Mouse (Mus musculus) hindbrain, embryonic 15.5 days (tissue): ENCODE results near the gene Tlk1. TPM values are rescaled to one million over a fixed set of nuclear protein-coding genes. Genes with fewer than 3 reads are reported as not detected.

Experiments used
- ATAC-seq: fragments of 200-750 bp; cut with Nextera tagmentation; 2 replicates; pipeline ENCODE4 v1.8.0; 2017; ENCODE audit warnings: low read depth, moderate number of reproducible peaks, moderate TSS enrichment; ENCODE audit not compliant: low FRiP score
- H3K27ac ChIP-seq: fragments of 300-500 bp; sonication (generic); replicated peaks from 2 replicates; pipeline ENCODE4 v1.5.1; 2015; ENCODE audit warnings: mild to moderate bottlenecking, inconsistent platforms
- H3K27me3 ChIP-seq: fragments of 300-500 bp; sonication (generic); 2 replicates; pipeline ENCODE4 v1.6.1; 2015; ENCODE audit warnings: control low read depth, inconsistent platforms
- H3K36me3 ChIP-seq: fragments of 300-500 bp; sonication (generic); 2 replicates; pipeline ENCODE4 v1.6.1; 2015; ENCODE audit warnings: control low read depth, inconsistent platforms
- H3K4me1 ChIP-seq: fragments of 300-500 bp; sonication (generic); replicated peaks from 2 replicates; pipeline ENCODE4 v1.6.1; 2015; ENCODE audit warnings: control low read depth, inconsistent platforms
- H3K4me2 ChIP-seq: fragments of 300-500 bp; sonication (generic); 2 replicates; pipeline ENCODE4 v1.6.1; 2015; ENCODE audit warnings: moderate library complexity, mild to moderate bottlenecking, inconsistent platforms
- H3K4me3 ChIP-seq: fragments of 300-500 bp; sonication (generic); 2 replicates; pipeline ENCODE4 v1.5.1; 2015; ENCODE audit warnings: mild to moderate bottlenecking, inconsistent platforms
- H3K9ac ChIP-seq: fragments of 300-500 bp; sonication (generic); 2 replicates; pipeline ENCODE4 v1.6.1; 2015; ENCODE audit warnings: inconsistent platforms
- H3K9me3 ChIP-seq: fragments of 300-500 bp; sonication (generic); 2 replicates; pipeline ENCODE4 v1.6.1; 2016; ENCODE audit warnings: control low read depth, inconsistent platforms
- WGBS: fragments of 180-500 bp; shearing (Covaris S2); methylation state at CpG from one replicate; pipeline ENCODE4 v1.1.7; 2015; 5-methylcytosine and 5-hydroxymethylcytosine counted together
- polyA plus RNA-seq: library from polyadenylated mRNA; unstranded; fragments of >200 nt; fragmentation: Nextera tagmentation; extraction: Ambion mirVana; gene quantifications from 2 replicates; pipeline ENCODE4 v1.2.1, GENCODE M21; 2015

Gene Tlk1
- 26.5 and 28.3 TPM in 2 replicates for polyA plus RNA-seq

- Histone ChIP-seq H3K9me3 (no peaks in the 10 kb centered on the region), H3K4me1 (peaks cover 19% of the 10 kb centered on the region), H3K36me3 (no peaks in the 10 kb centered on the region), H3K4me3 (peak within 1 kb of the TSS; percentile 97), H3K27me3 (no peaks in the 10 kb centered on the region), H3K9ac (peak within 1 kb of the TSS; percentile 93), H3K27ac (peak within 1 kb of the TSS; percentile 99), H3K4me2 (peak within 1 kb of the TSS; percentile 69)
- ATAC-seq, result peak; percentile 89
- under 1% methylated on average over 35 of the region's 118 CpGs for WGBS
These were observed at the start of gene Tlk1 for GRCm38 (mm10) chr2:70825371-70826051. Tlk1 (minus strand) TSS chr2:70825728.

DNA sequence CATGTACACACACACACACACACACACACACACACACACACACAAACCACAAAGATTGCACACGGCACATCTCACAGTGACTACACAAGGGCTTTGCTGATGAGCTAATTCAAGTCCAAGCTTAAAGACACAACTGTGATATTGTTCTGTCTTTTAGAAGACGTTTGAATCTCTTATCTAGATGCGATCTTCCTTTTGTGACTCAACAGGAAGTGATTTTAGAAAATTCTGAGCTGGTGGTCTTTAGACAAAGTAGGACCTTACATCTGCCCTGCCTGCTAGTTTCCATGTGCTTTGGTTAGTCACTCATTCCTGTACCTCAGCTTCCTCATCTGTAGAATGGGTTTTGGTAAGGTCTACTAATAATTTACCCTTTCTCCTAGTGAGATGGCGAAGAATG is 49.6 kb upstream of the Tlk1 start:
- no peaks in the 10 kb centered on the region for H3K9me3 ChIP-seq
- no peaks in the 10 kb centered on the region for H3K36me3 ChIP-seq
- peaks cover 6% of the 10 kb centered on the region; the same call in 1 of the 2 replicates for H3K4me1 ChIP-seq
- ATAC-seq, result no peak
- no peak overlapping the region for H3K27ac ChIP-seq
- no peak overlapping the region for H3K9ac ChIP-seq
- H3K4me3 ChIP-seq, result no peak overlapping the region
- H3K4me2 ChIP-seq, result no peak overlapping the region
- no peaks in the 10 kb centered on the region for H3K27me3 ChIP-seq
- 87% methylated on average over 4 of the region's 4 CpGs for WGBS

DNA sequence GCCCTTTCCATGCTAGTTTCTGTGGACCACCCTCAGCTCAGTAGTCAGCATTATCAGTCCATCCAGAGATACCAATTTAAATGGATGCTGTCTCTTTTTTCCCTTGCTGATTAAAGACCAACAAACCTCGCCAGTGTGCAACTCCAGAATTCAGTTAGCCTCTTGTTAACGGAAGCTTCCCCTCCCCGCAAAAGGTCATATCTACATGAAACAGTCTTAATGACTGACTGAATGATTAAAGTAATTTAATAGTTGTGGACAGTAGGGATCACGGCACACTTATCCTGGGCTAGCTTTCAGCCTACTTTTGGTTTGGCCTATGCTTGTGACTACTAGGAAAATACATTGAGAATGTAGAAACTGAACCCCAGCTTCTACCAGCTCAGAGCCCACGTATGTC is 47.6 kb upstream of the Tlk1 start:
- Histone ChIP-seq H3K9ac (no peak overlapping the region), H3K4me1 (peaks cover 6% of the 10 kb centered on the region; the same call in 1 of the 2 replicates), H3K9me3 (no peaks in the 10 kb centered on the region), H3K4me2 (no peak overlapping the region), H3K27me3 (no peaks in the 10 kb centered on the region), H3K27ac (no peak overlapping the region), H3K4me3 (no peak overlapping the region), H3K36me3 (no peaks in the 10 kb centered on the region)
- no peak for ATAC-seq
- WGBS, result 84% methylated on average over 5 of the region's 5 CpGs

GRCm38 (mm10) chr2:70871466-70872022 is 46.0 kb upstream of the Tlk1 start:
- Histone ChIP-seq H3K4me1 (peaks cover 6% of the 10 kb centered on the region; the same call in 1 of the 2 replicates), H3K27me3 (no peaks in the 10 kb centered on the region), H3K36me3 (no peaks in the 10 kb centered on the region), H3K4me2 (no peak overlapping the region), H3K27ac (no peak overlapping the region), H3K4me3 (no peak overlapping the region), H3K9ac (no peak overlapping the region), H3K9me3 (no peaks in the 10 kb centered on the region)
- no peak for ATAC-seq
- WGBS, result 47% methylated on average over 8 of the region's 8 CpGs

- H3K27ac ChIP-seq, result no peak overlapping the region
These were observed 45.3 kb upstream of the Tlk1 start for GRCm38 (mm10) chr2:70870819-70871218.

DNA sequence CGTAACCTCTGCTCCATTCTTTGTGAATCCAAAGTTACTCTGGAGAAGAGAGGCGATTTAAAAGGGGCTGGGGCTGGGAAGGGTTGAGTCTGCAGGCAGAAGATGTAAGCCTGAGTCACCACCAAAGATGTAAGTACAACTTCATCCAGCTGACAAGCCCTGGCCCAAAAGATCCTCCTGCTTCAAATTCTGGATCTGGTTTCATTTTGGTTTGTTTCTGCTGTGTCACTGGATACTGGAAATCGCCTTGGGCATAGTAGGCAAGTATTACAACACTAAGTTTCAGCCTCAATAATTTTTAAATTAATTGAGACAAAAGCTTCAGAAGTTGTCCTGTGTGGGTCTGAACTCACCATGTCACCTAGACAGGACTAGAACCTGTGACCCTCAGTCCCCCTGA is 43.6 kb upstream of the Tlk1 start:
- Histone ChIP-seq H3K4me2 (no peak overlapping the region), H3K4me1 (peaks cover 6% of the 10 kb centered on the region; the same call in 1 of the 2 replicates), H3K27me3 (no peaks in the 10 kb centered on the region), H3K27ac (no peak overlapping the region), H3K4me3 (no peak overlapping the region), H3K9ac (no peak overlapping the region), H3K9me3 (no peaks in the 10 kb centered on the region), H3K36me3 (no peaks in the 10 kb centered on the region)
- ATAC-seq, result no peak
- 93% methylated on average over 3 of the region's 3 CpGs for WGBS

More at GRCm38 (mm10) chr2:70870819-70871218, 45.3 kb upstream of the Tlk1 start:
- peaks cover 6% of the 10 kb centered on the region; the same call in 1 of the 2 replicates for H3K4me1 ChIP-seq
- 37% methylated on average over 6 of the region's 6 CpGs for WGBS
- H3K9me3 ChIP-seq, result no peaks in the 10 kb centered on the region
- H3K4me3 ChIP-seq, result no peak overlapping the region
- no peak for ATAC-seq
- no peaks in the 10 kb centered on the region for H3K36me3 ChIP-seq
- H3K9ac ChIP-seq, result no peak overlapping the region
- no peaks in the 10 kb centered on the region for H3K27me3 ChIP-seq
- H3K4me2 ChIP-seq, result no peak overlapping the region

GRCm38 (mm10) chr2:70867231-70867630 is 41.7 kb upstream of the Tlk1 start:
- 79% methylated on average over 3 of the region's 3 CpGs for WGBS

DNA sequence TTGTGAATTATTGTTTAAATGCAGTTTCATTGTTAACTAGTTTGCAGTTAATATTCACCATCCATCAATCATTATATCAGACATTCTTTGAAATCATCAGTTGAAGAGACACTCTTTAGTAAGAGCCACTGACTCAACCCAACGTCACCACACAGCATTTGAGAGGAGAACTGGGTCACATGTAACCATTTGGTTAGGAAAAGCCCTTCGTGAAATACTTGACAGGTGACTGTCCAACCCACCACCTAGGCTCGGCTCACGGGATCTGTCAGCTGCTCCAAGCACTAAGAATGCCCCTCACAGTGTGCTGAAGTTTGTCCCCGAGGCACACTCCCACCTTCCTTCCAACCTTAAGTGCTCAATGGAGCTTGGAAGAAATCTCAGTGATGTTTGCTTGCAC is 37.4 kb upstream of the Tlk1 start:
- ATAC-seq, result no peak
- no peak overlapping the region for H3K4me2 ChIP-seq
- no peaks in the 10 kb centered on the region for H3K9me3 ChIP-seq
- no peak overlapping the region for H3K27ac ChIP-seq
- no peaks in the 10 kb centered on the region for H3K36me3 ChIP-seq
- H3K4me3 ChIP-seq, result no peak overlapping the region
- H3K9ac ChIP-seq, result no peak overlapping the region
- no peaks in the 10 kb centered on the region for H3K4me1 ChIP-seq
- 81% methylated on average over 5 of the region's 5 CpGs for WGBS
- H3K27me3 ChIP-seq, result no peaks in the 10 kb centered on the region

More at GRCm38 (mm10) chr2:70867231-70867630, 41.7 kb upstream of the Tlk1 start:
- no peak overlapping the region for H3K4me2 ChIP-seq
- H3K4me1 ChIP-seq, result peaks cover 6% of the 10 kb centered on the region; the same call in 1 of the 2 replicates
- H3K9me3 ChIP-seq, result no peaks in the 10 kb centered on the region
- no peaks in the 10 kb centered on the region for H3K36me3 ChIP-seq
- no peak overlapping the region for H3K27ac ChIP-seq
- H3K27me3 ChIP-seq, result no peaks in the 10 kb centered on the region
- H3K9ac ChIP-seq, result no peak overlapping the region
- ATAC-seq, result no peak
- no peak overlapping the region for H3K4me3 ChIP-seq

- no peaks in the 10 kb centered on the region for H3K4me1 ChIP-seq
- H3K4me3 ChIP-seq, result no peak overlapping the region
- no peaks in the 10 kb centered on the region for H3K36me3 ChIP-seq
- H3K9ac ChIP-seq, result no peak overlapping the region
- 96% methylated on average over 4 of the region's 4 CpGs for WGBS
- H3K27me3 ChIP-seq, result no peaks in the 10 kb centered on the region
- ATAC-seq, result no peak
- no peak overlapping the region for H3K27ac ChIP-seq
- no peak overlapping the region for H3K4me2 ChIP-seq
- H3K9me3 ChIP-seq, result no peaks in the 10 kb centered on the region
These were observed 34.2 kb upstream of the Tlk1 start for GRCm38 (mm10) chr2:70859740-70860139.

GRCm38 (mm10) chr2:70856971-70857370 is 31.4 kb upstream of the Tlk1 start:
- no peak overlapping the region for H3K4me2 ChIP-seq
- no peaks in the 10 kb centered on the region for H3K9me3 ChIP-seq
- ATAC-seq, result no peak
- 90% methylated on average over 3 of the region's 3 CpGs for WGBS
- no peak overlapping the region for H3K9ac ChIP-seq
- no peaks in the 10 kb centered on the region for H3K27me3 ChIP-seq
- no peaks in the 10 kb centered on the region for H3K36me3 ChIP-seq
- peaks cover 8% of the 10 kb centered on the region; the same call in 1 of the 2 replicates for H3K4me1 ChIP-seq
- no peak overlapping the region for H3K4me3 ChIP-seq
- H3K27ac ChIP-seq, result no peak overlapping the region

- WGBS, result 93% methylated on average over 8 of the region's 8 CpGs
These were observed 28.8 kb upstream of the Tlk1 start for GRCm38 (mm10) chr2:70854231-70854888.

DNA sequence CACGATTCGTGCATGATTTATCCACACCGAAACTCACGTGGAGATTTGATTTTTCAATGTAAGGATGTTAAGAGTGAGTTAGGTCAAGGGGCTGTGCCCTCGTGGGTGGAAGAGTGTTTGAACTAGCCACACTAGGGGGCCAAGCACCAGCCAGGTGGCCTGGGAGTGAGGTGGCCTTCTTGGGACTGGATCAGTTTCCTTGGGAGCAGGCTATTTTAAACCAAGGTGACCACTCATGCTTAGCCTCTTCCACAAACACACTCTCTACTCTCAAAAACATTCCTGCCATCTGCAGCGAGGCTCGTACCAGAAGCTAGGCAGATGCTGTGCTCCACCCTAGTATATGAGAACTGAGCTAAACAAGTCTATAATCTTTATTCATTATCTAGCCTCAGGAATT is 27.8 kb upstream of the Tlk1 start:
- Histone ChIP-seq H3K4me3 (no peak overlapping the region), H3K36me3 (no peaks in the 10 kb centered on the region), H3K4me2 (no peak overlapping the region), H3K27me3 (no peaks in the 10 kb centered on the region), H3K9ac (no peak overlapping the region), H3K9me3 (no peaks in the 10 kb centered on the region), H3K4me1 (peaks cover 8% of the 10 kb centered on the region; the same call in 1 of the 2 replicates), H3K27ac (no peak overlapping the region)
- 54% methylated on average over 7 of the region's 7 CpGs for WGBS
- no peak for ATAC-seq

More at GRCm38 (mm10) chr2:70854231-70854888, 28.8 kb upstream of the Tlk1 start:
- H3K27ac ChIP-seq, result no peak overlapping the region
- H3K9me3 ChIP-seq, result no peaks in the 10 kb centered on the region
- H3K4me3 ChIP-seq, result no peak overlapping the region
- no peak for ATAC-seq
- no peaks in the 10 kb centered on the region for H3K36me3 ChIP-seq
- peaks cover 8% of the 10 kb centered on the region; the same call in 1 of the 2 replicates for H3K4me1 ChIP-seq
- no peaks in the 10 kb centered on the region for H3K27me3 ChIP-seq
- H3K9ac ChIP-seq, result no peak overlapping the region
- H3K4me2 ChIP-seq, result no peak overlapping the region
